Mouse (Mus musculus): Measurements from ENCODE around the gene Shisa3.

DNA sequence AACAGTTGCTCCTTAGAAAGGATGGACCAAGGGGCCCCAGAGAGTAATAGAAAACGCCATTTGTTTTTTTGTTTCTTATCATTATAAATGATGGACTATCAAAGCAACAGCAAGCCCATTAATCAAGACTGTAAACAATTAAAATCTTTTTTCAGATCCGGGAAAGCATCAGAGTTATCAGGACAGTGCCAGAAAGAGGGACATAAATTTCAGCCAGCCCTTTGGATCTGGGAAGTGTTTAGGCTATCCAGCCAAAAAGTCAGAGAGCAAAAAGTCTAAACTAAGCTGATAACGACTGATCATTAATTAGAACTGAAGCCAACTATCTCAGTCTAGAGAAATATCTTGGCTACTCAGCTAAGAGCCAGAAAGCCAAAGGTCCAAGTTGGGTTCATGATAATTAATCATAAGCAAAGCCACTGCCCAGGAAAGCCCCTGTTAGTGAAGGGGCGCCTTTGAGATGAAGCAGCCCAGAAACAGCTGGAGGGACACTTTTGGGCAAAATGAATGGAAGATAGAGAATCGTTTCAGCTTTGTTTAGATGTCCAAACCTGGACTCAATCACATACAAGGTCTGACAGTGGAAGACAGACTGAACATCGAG lies 35.0 kb upstream of the Shisa3 start:
- TF ChIP-seq CTCF (IDR thresholded peaks at IDR 0.05; ENCODE audit: low read depth, low read length), result no peak
- TF ChIP-seq POLR2A (IDR thresholded peaks at IDR 0.05; ENCODE audit: extremely low read depth, insufficient read depth, low read length), result no peak
